Mouse (Mus musculus) megakaryocyte, embryonic 14.5 days (primary cell): ENCODE measurements around the gene Sphk2.

Experiments used
- FLI1 ChIP-seq: IDR thresholded peaks from 2 replicates; pipeline ENCODE4 v1.6.1; 2012; ENCODE audit warnings: low read length, inconsistent platforms, mixed read lengths
- GATA1 ChIP-seq: IDR thresholded peaks from 3 replicates; pipeline ENCODE4 v1.6.1; 2012; ENCODE audit warnings: mixed read lengths, low read length, inconsistent platforms, borderline replicate concordance

DNA sequence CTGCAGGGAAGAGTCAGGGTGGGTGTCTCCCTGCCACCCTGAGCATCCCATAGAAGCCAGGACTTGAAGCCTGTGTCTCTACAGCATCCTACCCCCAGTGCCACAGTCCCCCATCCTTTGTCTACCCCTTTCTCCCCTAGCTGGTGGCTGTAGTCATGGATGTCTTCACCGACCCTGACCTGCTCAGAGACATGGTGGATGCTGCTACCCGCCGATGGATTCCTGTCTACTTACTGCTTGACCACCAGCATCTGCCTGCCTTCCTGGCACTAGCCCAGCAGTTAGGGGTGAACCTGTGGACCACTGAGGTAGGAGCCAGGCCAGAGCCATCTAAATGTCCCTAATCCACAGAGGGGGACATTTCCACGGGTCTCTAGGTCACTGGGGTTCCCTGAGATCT, 5.5 kb upstream of the Sphk2 start:
- no peak for TF ChIP-seq GATA1
- TF ChIP-seq FLI1 = no peak
